Mouse (Mus musculus) monocyte, adult 2 months (primary cell): ENCODE data around the gene Acap2.
A peak's percentile ranks its signal among the peaks of the same experiment; 100 is the strongest.

Experiments used
- DNase-seq, 2 experiments: peaks; one replicate each; pipeline ENCODE4 v3.0.0; 2022; ENCODE audit warnings: low spot score in 2 of 2, low read depth in 1 of 2

The Acap2 gene

DNA sequence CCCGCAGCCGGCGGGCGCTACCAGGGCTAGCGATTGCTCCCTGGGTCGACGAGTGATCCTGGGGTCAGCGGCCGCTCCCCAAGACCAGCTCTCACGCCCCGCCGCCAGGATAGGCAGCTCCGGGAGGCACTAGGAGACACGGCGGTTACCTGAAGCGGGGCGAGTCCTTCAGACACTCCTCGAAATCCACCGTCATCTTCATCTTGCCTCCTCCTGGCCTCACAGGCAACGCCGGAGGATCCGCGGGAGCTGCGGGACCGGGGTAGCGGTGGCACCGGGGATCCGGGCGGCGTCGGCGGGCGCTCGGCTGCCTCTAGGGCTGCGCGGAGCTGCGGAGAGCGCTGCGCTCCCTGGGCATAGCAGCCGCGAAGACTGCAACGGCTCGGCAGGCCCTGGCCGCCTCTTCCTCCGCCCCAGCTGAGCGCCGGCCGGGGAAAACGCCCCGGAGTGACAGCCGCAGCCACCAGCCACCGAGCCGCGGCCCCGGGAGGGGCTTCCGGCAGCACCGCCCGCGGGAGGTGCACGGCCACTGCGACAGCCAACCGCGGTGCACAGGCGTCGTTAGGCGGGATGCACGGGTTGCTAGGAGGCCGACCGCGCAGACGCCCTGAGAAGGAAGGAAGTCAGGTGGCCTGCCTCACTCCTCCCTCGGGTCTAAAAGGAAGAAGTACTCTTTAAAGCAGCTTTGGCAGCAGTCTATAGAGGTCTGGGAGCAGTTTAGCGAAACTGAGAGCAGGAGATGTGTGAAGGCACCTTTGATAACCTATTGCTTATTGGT, at the start of gene Acap2:
Gene Acap2 (minus strand): TSS at position 456 of the 778 bp plus-strand sequence.
- peak; percentile 96 to 98 for DNase-seq

DNA sequence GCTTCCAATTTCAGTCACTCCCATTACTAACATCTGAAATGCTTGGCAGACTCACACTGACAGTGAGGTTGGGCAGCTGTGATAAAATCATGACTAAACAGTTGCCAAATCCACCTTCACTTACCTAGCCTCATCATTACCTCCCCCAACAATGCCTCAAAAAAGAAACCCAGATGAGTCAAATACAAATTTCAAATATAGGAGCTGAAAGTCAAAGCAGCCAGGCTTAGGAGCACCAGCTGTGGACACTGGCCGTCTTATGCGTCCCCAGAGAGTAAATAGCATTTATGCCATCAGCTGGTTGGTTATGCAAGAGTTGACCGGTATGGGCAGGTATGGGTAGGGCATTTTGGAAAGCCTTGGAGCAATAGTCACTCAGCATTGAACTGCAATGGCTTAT, 48.4 kb upstream of the Acap2 start:
- DNase-seq = no peak

DNA sequence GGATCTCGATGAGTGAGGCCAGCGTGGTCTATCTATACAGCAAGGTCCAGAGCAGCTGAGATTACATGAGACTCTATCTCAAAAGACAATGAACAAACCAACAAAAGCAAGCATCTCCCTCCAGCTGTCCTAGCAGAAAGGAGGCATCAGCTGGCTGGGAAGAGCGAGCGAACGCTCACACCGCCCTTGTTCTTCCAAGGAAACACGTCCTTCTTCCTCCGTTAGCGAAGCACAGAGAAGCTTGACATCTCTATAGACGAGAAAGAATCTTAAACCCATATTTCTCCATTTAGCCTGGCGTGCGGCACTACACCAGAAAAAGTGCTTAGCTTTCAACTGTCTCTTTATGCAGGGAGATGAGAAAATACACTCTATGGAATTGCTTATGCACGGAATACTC, 47.7 kb upstream of the Acap2 start:
- no peak for DNase-seq

DNA sequence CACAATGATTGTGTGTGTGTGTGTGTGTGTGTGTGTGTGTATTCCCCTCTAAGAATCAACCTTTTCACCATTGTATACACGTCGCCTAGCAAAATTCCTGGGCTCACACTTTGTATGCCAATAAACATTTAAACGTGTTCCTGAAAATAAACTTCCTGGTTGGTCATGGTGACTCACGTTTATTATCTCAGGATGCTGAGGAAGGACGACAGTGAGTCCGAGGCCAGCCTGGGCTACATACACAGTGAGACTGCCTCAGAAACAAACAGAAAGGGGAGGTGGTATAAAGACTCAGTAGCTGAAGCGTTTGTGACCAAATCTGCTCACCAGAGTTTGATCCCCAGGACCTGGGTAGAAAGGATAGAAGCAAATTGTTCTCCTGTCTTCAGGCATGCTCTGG, 46.4 kb upstream of the Acap2 start:
- no peak for DNase-seq

DNA sequence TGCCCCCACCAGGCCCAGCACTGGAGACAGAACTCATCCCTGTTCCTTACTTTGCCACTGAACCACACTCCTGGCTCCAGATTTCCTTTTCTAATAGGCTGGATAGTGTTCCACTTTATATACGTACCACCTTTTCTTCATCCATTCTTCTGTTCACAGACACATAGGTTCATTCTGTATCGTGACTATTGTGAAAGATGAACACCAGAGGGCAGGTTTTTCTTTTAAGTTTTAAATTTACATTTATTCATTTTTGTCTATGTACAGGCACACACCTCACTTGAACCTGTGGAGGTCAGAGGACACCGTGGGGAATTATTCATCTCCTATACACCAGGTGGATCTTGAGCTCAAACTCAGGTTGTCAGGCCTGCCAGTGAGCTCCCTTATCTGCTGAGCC, 43.0 kb upstream of the Acap2 start:
- DNase-seq = no peak

DNA sequence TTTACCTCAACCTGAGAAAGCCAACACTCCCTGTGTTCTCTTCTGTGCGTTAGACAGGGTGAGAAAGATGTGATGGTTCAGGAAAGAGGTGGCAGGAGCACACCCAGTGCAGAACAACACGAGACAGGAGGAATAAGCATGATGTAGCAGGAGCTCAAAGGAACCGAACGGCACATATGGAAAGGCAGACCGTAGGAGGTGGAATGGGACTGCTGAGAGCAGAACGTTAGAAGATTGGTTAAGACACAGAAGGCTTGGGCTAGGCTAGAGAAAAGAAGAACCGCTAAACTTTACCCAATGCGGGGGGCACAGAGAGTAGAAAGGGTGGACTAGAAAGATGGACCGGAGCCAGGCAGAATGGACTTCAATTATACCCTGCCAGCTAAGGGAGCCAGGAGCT, 40.4 kb upstream of the Acap2 start:
- DNase-seq = no peak

DNA sequence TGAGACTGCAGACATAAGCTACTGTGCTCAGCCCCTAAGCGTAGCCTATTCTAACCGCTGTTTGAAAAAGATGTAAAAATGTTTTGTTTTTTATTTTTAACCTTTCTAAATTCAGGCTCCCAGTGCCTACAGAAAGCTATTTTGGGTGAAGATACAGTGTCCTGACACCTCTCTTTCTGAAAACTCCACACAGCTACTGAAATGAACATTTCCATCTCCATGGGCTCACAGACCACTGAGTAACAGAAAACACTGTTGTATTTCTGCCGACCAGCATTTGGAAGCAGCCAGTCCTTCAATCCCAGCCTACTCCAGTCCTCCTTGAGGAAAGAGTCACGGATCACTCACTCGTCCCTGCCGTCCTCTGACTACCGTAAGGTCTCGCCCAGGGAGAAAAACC, 39.5 kb upstream of the Acap2 start:
- no peak for DNase-seq

DNA sequence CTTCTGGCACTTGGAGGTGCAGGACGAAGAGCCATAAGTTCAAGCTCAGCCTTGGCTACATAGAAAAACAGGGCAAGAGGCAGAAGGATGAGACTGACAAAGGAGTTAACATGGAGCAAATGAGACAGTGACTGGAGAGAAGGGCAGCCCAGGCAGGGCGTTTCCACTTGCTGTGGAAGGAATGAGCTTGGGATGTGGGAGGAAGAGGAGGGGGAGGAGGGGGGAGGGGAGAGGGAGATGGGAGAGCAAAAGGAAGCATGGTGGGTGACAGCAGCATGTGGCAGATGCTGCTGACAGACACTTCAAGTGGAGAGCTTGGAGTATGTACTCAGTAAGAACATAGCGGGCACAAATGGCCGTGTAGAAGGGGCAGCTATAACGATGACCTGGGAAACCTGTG, 37.2 kb upstream of the Acap2 start:
- no peak for DNase-seq

DNA sequence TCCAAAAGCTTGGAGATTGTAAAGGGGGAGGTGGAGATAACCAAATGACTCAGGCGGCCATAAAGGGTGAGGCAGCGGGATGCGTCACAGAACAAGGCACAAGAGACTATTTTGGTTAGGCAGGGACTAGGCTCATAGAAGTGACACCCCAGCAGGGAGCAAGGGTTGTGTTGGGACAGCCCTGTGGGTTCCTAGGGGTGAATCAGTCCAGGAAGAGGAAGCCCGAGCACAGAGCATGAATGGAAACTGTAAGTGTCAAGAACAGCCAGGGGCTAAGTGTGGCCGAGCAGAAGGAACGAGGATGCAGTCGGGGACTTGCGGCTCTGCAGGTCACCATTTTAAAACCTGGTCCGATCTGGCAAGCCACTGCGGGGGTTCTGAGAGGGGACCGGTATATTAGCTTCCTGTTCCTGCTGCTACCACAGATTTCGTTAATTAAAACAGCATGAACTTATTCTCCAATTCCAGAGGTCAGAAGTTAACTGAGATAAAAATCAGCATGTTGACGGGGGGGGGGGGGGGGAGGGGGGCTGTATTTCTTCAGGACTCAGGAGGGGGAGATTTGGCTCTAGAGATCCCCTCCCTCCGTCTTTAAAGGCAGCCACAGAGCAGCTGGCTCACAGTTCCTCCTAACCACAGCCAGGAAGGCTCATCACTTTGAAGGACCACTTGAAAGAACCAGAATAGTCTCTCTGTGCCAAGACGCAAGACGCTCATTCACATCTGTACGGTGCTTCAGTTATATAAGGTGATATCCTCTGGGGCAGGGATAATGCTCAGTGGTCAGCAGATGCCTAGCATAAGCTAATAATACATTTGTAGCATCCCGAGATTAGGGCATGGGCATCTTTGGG, 34.6 kb upstream of the Acap2 start:
- peak; percentile 68 to 79 for DNase-seq

DNA sequence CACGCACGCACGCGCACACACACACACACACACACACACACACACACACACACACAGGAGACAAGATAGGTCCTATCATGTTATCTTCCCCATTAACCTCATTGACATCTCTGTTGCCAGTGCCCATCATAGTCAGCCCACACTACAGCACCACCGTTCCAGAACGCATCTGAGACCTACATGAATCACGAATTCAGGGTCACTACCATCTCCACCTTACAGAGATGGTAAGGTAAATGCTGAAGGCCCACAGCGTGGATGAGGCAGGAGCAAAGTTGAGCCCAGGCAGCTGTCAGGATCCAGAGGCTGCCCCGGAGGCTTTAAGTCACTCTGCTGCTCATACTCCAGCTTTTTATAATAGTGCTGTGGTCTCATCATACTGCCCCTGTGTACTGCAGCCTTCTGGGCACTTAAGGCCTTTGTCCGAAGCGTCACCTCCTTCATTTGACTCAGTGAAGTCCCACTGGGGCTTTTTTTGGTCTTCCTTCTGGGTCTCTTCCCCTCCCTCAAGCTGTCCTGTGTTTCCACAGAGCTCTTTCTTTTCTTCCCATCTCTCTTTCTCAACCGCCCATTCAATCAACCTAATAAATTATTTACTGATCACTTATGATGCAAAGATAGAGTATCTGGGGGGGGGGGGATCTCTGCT, 33.9 kb upstream of the Acap2 start:
- no peak for DNase-seq

DNA sequence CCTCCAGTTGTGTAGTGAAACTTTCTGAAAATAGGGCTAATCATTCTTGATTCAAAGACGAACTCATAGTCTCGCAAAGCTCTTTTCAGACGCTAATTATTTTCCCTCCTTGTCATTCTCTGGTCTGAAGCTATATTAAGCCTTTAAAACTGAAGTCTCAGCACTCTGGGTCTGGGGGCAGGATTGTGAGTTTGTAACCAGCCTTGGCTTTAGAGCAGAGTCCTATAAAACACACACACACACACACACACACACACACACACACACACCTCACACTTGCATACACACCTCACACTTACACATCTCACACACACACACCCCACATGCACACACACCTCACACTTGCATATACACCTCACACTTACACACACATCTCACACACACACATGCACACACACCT, 33.3 kb upstream of the Acap2 start:
- DNase-seq = no peak

DNA sequence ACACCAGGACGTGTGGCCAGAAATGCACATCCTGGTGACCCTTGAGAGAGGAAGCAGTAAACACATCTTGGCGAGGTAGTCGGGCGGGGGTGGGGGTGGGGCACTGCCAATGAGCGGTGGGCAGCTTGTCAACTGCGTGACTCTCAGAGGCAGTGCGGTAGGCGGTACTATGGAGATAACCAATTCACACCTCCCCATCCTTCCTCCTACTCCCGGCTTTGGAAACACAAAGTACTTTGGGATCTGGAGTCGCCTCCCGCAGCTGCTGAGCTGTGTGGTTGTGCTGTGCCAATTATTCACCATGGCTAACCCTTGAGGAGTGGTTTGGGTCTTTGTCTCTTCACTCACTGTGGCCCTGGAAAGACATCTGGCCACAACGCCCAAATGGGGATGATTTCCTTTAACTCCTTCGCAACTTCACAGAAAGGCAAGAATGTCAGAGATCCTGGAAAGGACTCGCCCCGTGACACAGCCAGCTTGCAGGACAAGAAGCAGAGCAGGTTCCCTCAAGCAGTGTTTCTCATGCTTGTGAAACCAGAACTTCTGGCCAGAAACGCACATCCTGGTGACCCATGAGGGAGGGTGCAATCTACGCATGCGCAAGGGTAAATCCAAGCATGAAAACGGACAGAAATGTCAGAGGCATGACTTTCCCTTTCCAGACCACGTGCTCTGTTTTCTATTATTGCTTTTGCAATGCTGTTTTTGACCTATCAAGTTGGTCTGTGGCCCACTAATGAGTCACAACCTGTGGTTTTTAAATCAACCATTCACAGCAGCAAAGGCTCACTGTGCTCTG, 32.7 kb upstream of the Acap2 start:
- peak; percentile 86 to 94 for DNase-seq

DNA sequence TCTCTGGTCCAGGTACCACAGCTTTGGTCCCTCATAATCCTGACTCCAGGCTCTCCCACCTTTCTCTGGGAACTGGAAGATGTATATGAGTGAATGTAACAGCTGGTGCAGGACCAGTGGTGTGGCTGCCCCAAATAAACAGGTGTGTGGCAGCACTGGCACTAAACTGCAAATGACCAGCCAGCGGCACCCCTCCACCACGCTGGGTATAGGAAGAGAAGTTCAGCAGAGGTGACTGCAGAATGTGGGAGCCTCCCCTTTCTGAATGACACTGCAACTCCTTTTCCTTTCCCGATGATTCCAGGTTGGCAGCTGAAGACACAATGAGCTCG, 32.1 kb upstream of the Acap2 start:
- DNase-seq = no peak

DNA sequence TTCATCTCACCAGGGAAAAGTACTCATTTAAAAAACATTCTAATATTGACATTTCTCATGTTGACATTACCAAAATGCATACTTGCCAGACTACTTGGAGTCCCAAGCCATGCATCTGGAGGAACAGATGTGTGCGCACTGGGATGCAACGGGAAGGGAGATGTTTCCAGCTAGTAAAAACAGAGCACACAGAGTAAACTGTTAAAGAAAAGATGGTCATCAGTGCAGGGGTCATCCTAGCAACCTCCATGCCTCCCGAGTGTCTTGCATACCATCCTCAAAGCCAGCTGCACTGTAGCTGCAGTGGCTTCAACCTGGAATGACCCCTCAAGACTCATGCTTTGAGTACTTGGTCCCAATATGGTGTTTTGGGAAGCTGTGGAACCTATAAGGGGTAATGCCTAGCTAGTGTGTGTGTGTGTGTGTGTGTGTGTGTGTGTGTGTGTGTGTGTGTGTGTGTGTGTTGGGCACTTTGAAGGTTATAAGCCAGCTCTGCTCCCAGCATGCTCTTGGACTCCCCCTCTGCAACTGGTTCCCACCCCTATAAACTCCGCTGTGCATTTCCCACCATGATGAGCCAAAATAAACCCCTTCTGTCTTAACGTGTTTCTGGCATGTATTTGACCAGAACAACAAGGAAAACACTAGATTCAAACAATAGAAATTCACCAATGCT, 31.6 kb upstream of the Acap2 start:
- no peak for DNase-seq

DNA sequence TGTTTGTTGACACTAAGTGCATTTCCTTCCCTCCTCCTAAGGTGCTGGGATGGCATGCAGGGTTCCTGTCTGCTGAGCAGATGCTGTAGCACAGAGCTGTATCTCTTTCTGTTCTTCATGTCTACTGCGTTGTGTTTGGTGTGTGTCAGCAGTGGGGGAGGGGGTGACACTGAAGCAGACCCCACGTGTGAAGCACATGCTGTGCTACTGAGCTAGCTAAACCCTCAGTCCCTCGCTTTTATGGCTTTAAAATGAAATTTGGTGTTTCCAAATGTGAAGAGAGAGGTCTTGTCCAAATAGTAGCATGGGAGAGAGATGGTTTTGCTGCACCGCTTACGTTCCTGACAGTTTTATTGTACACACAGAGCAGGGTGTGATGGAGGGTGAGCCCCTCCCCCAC, 30.5 kb upstream of the Acap2 start:
- DNase-seq = no peak

DNA sequence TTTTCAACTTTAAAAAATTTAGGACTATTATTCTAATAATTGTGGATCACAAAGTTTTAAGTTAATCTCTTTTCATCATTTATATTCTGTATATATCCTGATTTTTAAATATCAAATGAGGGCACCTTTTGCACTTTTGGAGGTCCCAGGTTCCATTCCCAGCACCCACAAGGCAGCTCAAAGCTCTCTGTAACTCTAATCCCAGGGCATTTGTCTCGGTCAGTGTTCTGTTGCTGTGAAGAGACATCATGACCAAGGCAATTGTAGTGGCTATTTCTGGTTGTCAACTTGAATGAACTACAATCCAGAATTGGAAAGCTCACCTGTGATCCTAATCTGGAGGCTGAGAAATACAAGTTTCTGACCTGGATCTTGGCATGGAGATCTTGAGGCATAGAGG, 26.7 kb upstream of the Acap2 start:
- no peak for DNase-seq

DNA sequence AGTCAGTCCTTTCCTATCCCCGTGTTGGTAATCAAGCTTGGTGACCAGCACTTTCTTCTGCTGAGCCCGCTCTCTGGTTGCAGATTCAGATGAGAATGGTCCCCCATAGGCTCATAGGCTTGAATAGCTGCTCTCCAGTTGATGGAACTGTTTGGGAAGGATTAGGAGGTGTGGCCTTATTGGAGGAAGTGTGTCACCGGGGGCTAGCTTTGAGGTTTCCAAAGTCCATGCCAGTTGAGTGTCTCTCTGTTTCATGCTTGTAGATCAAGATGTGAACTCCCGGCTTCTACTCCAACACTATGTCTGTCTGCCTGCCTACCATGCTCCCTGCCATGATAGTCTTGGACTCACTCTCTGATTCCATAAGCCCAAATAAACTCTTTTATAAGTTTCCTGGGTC, 14.2 kb upstream of the Acap2 start:
- no peak for DNase-seq

DNA sequence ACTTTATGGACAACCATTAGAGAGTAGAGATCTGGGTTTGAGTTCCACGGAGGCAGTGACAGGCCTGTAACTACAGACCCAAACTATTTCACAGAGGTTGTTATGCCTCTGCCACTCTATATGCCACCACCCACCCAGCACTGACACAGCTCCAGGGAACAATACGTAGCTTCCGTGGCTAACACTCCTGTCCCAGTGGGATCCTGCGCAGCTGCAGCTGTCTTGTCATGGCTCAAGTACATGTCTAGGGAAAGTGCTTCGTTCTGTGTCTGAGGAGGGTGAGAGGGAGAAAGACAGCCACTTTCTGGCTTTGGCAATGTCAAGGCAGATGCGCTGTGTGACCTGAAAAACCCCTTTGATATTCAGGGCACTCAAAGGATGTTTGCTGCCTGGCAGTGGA, 12.4 kb upstream of the Acap2 start:
- DNase-seq = no peak

DNA sequence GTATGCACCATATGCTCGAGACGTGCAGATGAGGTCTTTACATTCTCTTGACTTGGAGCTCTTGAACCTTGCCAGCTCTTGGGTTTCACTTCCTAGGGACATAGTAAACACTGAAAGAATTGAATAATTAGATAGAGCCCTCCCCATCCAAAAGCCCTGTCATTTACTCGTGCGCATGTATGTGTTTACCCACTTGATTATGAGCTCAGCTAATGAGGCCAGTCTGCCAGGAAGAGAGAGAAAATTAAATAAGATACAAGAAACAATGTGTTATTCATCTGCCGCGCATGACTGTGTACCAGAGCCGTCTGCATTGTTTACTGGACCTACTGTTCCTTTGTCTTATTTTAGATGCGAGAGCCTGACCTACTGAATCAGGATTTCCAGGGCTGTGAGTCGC, 10.5 kb upstream of the Acap2 start:
- DNase-seq = no peak

DNA sequence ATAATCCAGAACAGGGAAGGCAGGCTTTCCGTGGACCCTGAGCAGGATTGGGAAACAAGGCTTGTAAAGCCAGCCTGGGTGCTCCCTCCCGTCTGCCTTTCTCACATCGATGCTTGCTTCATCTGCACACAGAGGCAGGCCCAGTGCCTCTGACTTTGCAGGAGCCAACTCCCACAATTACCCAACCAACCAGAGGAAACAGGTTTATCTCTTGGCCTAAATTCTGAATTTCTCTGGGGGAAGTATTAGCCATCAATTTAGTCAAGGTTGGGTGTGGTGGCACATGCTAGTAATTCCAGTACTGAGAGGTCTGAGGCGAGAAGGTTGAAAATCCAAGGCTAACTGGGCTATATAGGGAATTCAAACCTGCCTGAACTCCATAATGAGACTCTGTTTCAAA, 9.4 kb upstream of the Acap2 start:
- peak in 1 of 2 experiments; percentile 22 for DNase-seq

DNA sequence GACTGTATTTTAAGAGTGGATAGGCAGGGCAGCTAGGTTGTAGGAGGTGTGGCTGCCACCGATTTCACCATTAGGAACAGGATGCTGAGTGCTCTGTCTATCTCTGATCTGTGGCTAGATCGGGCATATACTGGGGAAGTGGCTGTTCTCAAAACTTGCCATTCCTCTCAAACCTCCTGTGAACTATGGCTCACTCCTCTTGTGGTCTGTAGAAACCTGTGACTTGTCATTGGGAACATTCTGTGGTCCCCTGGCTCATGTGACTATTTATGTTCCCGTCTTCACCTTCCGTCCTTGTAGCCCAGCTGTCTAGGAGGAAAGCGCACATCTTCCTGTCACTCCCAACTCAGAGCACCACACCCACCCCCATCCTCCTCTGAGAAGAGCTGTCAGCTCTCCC, 8.9 kb upstream of the Acap2 start:
- peak; percentile 23 to 56 for DNase-seq
